Mouse (Mus musculus): ENCODE measurements around the gene Cfb. TPM values are rescaled to one million over a fixed set of nuclear protein-coding genes. Genes with fewer than 3 reads are reported as not detected.
"Not testable (repeated sequence)": the region's sequence is repeated elsewhere in the genome, so short reads cannot be mapped to it uniquely, and the experiment has no call there.

Gene Cfb
- polyA plus RNA-seq, 1 experiment from 2014 or later, result 2.2 TPM

- H3K9me3 ChIP-seq; H3K4me1 ChIP-seq (replicated peaks); H3K36me3 ChIP-seq; H3K9ac ChIP-seq (replicated peaks); ATAC-seq; H3K27ac ChIP-seq; H3K4me2 ChIP-seq (replicated peaks); H3K4me3 ChIP-seq (replicated peaks); H3K27me3 ChIP-seq: not testable (repeated sequence)
- 58% methylated on average over 12 of the region's 12 CpGs for WGBS
Observed at GRCm38 (mm10) chr17:34813747-34814146, 48.6 kb downstream of the Cfb start.

GRCm38 (mm10) chr17:34811275-34811674 lies 51.0 kb downstream of the Cfb start:
- WGBS, result 77% methylated on average over 15 of the region's 15 CpGs
- no peak overlapping the region for H3K27ac ChIP-seq
- no peaks in the 10 kb centered on the region for H3K27me3 ChIP-seq
- H3K4me2 ChIP-seq (replicated peaks), result no peak overlapping the region
- no peak for ATAC-seq
- no peaks in the 10 kb centered on the region for H3K9me3 ChIP-seq
- H3K36me3 ChIP-seq, result no peaks in the 10 kb centered on the region
- no peak overlapping the region for H3K4me3 ChIP-seq (replicated peaks)
- no peak overlapping the region for H3K9ac ChIP-seq (replicated peaks)
- H3K4me1 ChIP-seq (replicated peaks), result no peaks in the 10 kb centered on the region

GRCm38 (mm10) chr17:34810811-34811210 lies 51.5 kb downstream of the Cfb start:
- H3K9me3 ChIP-seq; H3K4me1 ChIP-seq (replicated peaks); ATAC-seq; H3K36me3 ChIP-seq; H3K27me3 ChIP-seq; H3K27ac ChIP-seq; H3K4me2 ChIP-seq (replicated peaks); H3K9ac ChIP-seq (replicated peaks); H3K4me3 ChIP-seq (replicated peaks): not testable (repeated sequence)
- 84% methylated on average over 8 of the region's 8 CpGs for WGBS

- ATAC-seq, result not testable (repeated sequence)
Observed at GRCm38 (mm10) chr17:34810411-34810810, 51.9 kb downstream of the Cfb start.

GRCm38 (mm10) chr17:34808599-34809205 lies 53.6 kb downstream of the Cfb start:
- no peak overlapping the region for H3K27ac ChIP-seq
- WGBS, result 85% methylated on average over 6 of the region's 6 CpGs
- H3K4me1 ChIP-seq (replicated peaks), result no peaks in the 10 kb centered on the region

More at GRCm38 (mm10) chr17:34810411-34810810, 51.9 kb downstream of the Cfb start:
- not testable (repeated sequence) for H3K27me3 ChIP-seq; H3K27ac ChIP-seq; H3K36me3 ChIP-seq; H3K9me3 ChIP-seq; H3K4me2 ChIP-seq (replicated peaks); H3K4me3 ChIP-seq (replicated peaks); H3K4me1 ChIP-seq (replicated peaks); H3K9ac ChIP-seq (replicated peaks)
- 92% methylated on average over 5 of the region's 5 CpGs for WGBS

GRCm38 (mm10) chr17:34807176-34807575 lies 55.1 kb downstream of the Cfb start:
- H3K9me3 ChIP-seq, result no peaks in the 10 kb centered on the region
- no peak overlapping the region for H3K27ac ChIP-seq
- no peak for ATAC-seq
- no peaks in the 10 kb centered on the region for H3K4me1 ChIP-seq (replicated peaks)
- H3K27me3 ChIP-seq, result no peaks in the 10 kb centered on the region
- no peak overlapping the region for H3K4me2 ChIP-seq (replicated peaks)
- H3K4me3 ChIP-seq (replicated peaks), result no peak overlapping the region
- 71% methylated on average over 3 of the region's 3 CpGs for WGBS
- no peak overlapping the region for H3K9ac ChIP-seq (replicated peaks)
- no peaks in the 10 kb centered on the region for H3K36me3 ChIP-seq

More at GRCm38 (mm10) chr17:34808599-34809205, 53.6 kb downstream of the Cfb start:
- Histone ChIP-seq H3K9me3 (no peaks in the 10 kb centered on the region), H3K27me3 (no peaks in the 10 kb centered on the region), H3K4me2 (replicated peaks) (no peak overlapping the region), H3K36me3 (no peaks in the 10 kb centered on the region), H3K4me3 (replicated peaks) (no peak overlapping the region), H3K9ac (replicated peaks) (no peak overlapping the region)
- no peak for ATAC-seq

Small RNA genes lying within 50 kb of the gene (microRNA-seq; reads per million reads assigned to microRNA genes)
- gene Mir6970 (not detected), gene Mir6971 (2.7 reads per million, percentile 9 among the genes with 10 or more reads in this experiment), gene Mir6972 (not detected)

Other genes with a start within 250 kb of the Cfb start
- gene Egfl8, start 246.5 kb downstream of the Cfb start, polyA plus RNA-seq (2015; fragmentation: Nextera tagmentation; extraction: Ambion mirVana), result 6.8 and 8.6 TPM in 2 replicates
- 22.3 and 23.3 TPM in 2 replicates for gene Ppt2, start 234.0 kb downstream of the Cfb start, polyA plus RNA-seq (2015; fragmentation: Nextera tagmentation; extraction: Ambion mirVana)
- gene Prrt1, start 233.0 kb downstream of the Cfb start, polyA plus RNA-seq (2015; fragmentation: Nextera tagmentation; extraction: Ambion mirVana), result 7.4 and 7.5 TPM in 2 replicates
- 17.0 and 18.9 TPM in 2 replicates for gene Fkbpl, start 217.8 kb downstream of the Cfb start, polyA plus RNA-seq (2015; fragmentation: Nextera tagmentation; extraction: Ambion mirVana)
- 118 and 122 TPM in 2 replicates for gene Atf6b, start 215.4 kb downstream of the Cfb start, polyA plus RNA-seq (2015; fragmentation: Nextera tagmentation; extraction: Ambion mirVana)
- gene Tnxb, start 192.0 kb downstream of the Cfb start, polyA plus RNA-seq (2015; fragmentation: Nextera tagmentation; extraction: Ambion mirVana), result 0.08 and 0.10 TPM in 2 replicates
- not detected in 2 replicates for gene C4b, start 118.6 kb downstream of the Cfb start, polyA plus RNA-seq (2015; fragmentation: Nextera tagmentation; extraction: Ambion mirVana)
- gene Cyp21a1, start 58.0 kb downstream of the Cfb start, polyA plus RNA-seq (2015; fragmentation: Nextera tagmentation; extraction: Ambion mirVana), result not detected in 2 replicates
- 38.5 and 40.5 TPM in 2 replicates for gene Stk19, start 25.6 kb downstream of the Cfb start, polyA plus RNA-seq (2015; fragmentation: Nextera tagmentation; extraction: Ambion mirVana)
- gene Dxo, start 25.5 kb downstream of the Cfb start, polyA plus RNA-seq (2015; fragmentation: Nextera tagmentation; extraction: Ambion mirVana), result 74.7 and 76.1 TPM in 2 replicates
- 59.3 and 61.3 TPM in 2 replicates for gene Skiv2l, start 12.3 kb downstream of the Cfb start, polyA plus RNA-seq (2015; fragmentation: Nextera tagmentation; extraction: Ambion mirVana)
- gene Nelfe, start 12.1 kb downstream of the Cfb start, polyA plus RNA-seq (2015; fragmentation: Nextera tagmentation; extraction: Ambion mirVana), result 95.0 and 100 TPM in 2 replicates
- gene Zbtb12, start 17.0 kb upstream of the Cfb start, polyA plus RNA-seq (2015; fragmentation: Nextera tagmentation; extraction: Ambion mirVana), result 13.2 and 16.3 TPM in 2 replicates
- 0.08 TPM in 1 of 2 replicates, not detected in the other for gene Gm20547, start 19.5 kb upstream of the Cfb start, polyA plus RNA-seq (2015; fragmentation: Nextera tagmentation; extraction: Ambion mirVana)
- 1.2 and 2.1 TPM in 2 replicates for gene C2, start 35.7 kb upstream of the Cfb start, polyA plus RNA-seq (2015; fragmentation: Nextera tagmentation; extraction: Ambion mirVana)
- 105 and 114 TPM in 2 replicates for gene Ehmt2, start 36.0 kb upstream of the Cfb start, polyA plus RNA-seq (2015; fragmentation: Nextera tagmentation; extraction: Ambion mirVana)
- 0.09 TPM in 1 of 2 replicates, not detected in the other for gene Slc44a4, start 51.9 kb upstream of the Cfb start, polyA plus RNA-seq (2015; fragmentation: Nextera tagmentation; extraction: Ambion mirVana)
- gene Neu1, start 68.7 kb upstream of the Cfb start, polyA plus RNA-seq (2015; fragmentation: Nextera tagmentation; extraction: Ambion mirVana), result 25.5 and 25.9 TPM in 2 replicates
- gene Hspa1b, start 96.7 kb upstream of the Cfb start, polyA plus RNA-seq (2015; fragmentation: Nextera tagmentation; extraction: Ambion mirVana), result 0.10 and 0.11 TPM in 2 replicates
- gene Gm20481, start 107.4 kb upstream of the Cfb start, polyA plus RNA-seq (2015; fragmentation: Nextera tagmentation; extraction: Ambion mirVana), result not detected in 2 replicates
- 2.8 and 2.9 TPM in 2 replicates for gene Hspa1a, start 109.6 kb upstream of the Cfb start, polyA plus RNA-seq (2015; fragmentation: Nextera tagmentation; extraction: Ambion mirVana)
- gene Hspa1l, start 110.2 kb upstream of the Cfb start, polyA plus RNA-seq (2015; fragmentation: Nextera tagmentation; extraction: Ambion mirVana), result 0.55 and 1.5 TPM in 2 replicates
- 141 and 150 TPM in 2 replicates for gene Lsm2, start 119.3 kb upstream of the Cfb start, polyA plus RNA-seq (2015; fragmentation: Nextera tagmentation; extraction: Ambion mirVana)
- gene Vars, start 138.5 kb upstream of the Cfb start, polyA plus RNA-seq (2015; fragmentation: Nextera tagmentation; extraction: Ambion mirVana), result 61.0 and 69.1 TPM in 2 replicates
- 0.13 and 0.20 TPM in 2 replicates for gene Vwa7, start 154.1 kb upstream of the Cfb start, polyA plus RNA-seq (2015; fragmentation: Nextera tagmentation; extraction: Ambion mirVana)
- gene Sapcd1, start 165.5 kb upstream of the Cfb start, polyA plus RNA-seq (2015; fragmentation: Nextera tagmentation; extraction: Ambion mirVana), result 3.8 and 4.3 TPM in 2 replicates
- 3.3 and 3.7 TPM in 2 replicates for gene Msh5, start 184.2 kb upstream of the Cfb start, polyA plus RNA-seq (2015; fragmentation: Nextera tagmentation; extraction: Ambion mirVana)
- 93.7 and 99.6 TPM in 2 replicates for gene Clic1, start 187.4 kb upstream of the Cfb start, polyA plus RNA-seq (2015; fragmentation: Nextera tagmentation; extraction: Ambion mirVana)
- 501 and 531 TPM in 2 replicates for gene Ddah2, start 196.5 kb upstream of the Cfb start, polyA plus RNA-seq (2015; fragmentation: Nextera tagmentation; extraction: Ambion mirVana)
- not detected in 2 replicates for gene Ly6g6c, start 202.9 kb upstream of the Cfb start, polyA plus RNA-seq (2015; fragmentation: Nextera tagmentation; extraction: Ambion mirVana)
- gene Mpig6b, start 203.7 kb upstream of the Cfb start, polyA plus RNA-seq (2015; fragmentation: Nextera tagmentation; extraction: Ambion mirVana), result 0.45 and 0.50 TPM in 2 replicates
- 0.18 and 0.32 TPM in 2 replicates for gene Ly6g6e, start 214.4 kb upstream of the Cfb start, polyA plus RNA-seq (2015; fragmentation: Nextera tagmentation; extraction: Ambion mirVana)
- 1.0 and 1.9 TPM in 2 replicates for gene Ly6g6d, start 215.5 kb upstream of the Cfb start, polyA plus RNA-seq (2015; fragmentation: Nextera tagmentation; extraction: Ambion mirVana)
- 0.18 and 0.19 TPM in 2 replicates for gene Ly6g6f, start 223.1 kb upstream of the Cfb start, polyA plus RNA-seq (2015; fragmentation: Nextera tagmentation; extraction: Ambion mirVana)
- gene Abhd16a, start 226.7 kb upstream of the Cfb start, polyA plus RNA-seq (2015; fragmentation: Nextera tagmentation; extraction: Ambion mirVana), result 85.1 and 86.5 TPM in 2 replicates
- not detected in 2 replicates for gene Ly6g5c, start 245.8 kb upstream of the Cfb start, polyA plus RNA-seq (2015; fragmentation: Nextera tagmentation; extraction: Ambion mirVana)

All from midbrain, embryonic 13.5 days (tissue).